Mouse (Mus musculus) stomach, embryonic 16.5 days (tissue): ENCODE results near the gene H2al1h. TPM values are rescaled to one million over a fixed set of nuclear protein-coding genes. Genes with fewer than 3 reads are reported as not detected.

Experiments
- ATAC-seq: fragments of 200-750 bp; cut with Nextera tagmentation; 2 replicates; pipeline ENCODE4 v1.8.0; 2017; ENCODE audit warnings: moderate number of reproducible peaks, moderate TSS enrichment; ENCODE audit not compliant: insufficient read depth, low FRiP score
- H3K27ac ChIP-seq: fragments of 300-500 bp; sonication (generic); 2 replicates; pipeline ENCODE4 v1.5.1; 2014; ENCODE audit warnings: low read length
- H3K27me3 ChIP-seq: fragments of 300-500 bp; sonication (generic); 2 replicates; pipeline ENCODE4 v1.6.1; 2014; ENCODE audit warnings: low read length, control low read depth, mixed read lengths; ENCODE audit not compliant: control insufficient read depth, insufficient read depth
- H3K36me3 ChIP-seq: fragments of 300-500 bp; sonication (generic); 2 replicates; pipeline ENCODE4 v1.6.1; 2014; ENCODE audit warnings: low read length; ENCODE audit not compliant: control insufficient read depth, insufficient read depth
- H3K4me1 ChIP-seq: fragments of 300-500 bp; sonication (generic); 2 replicates; pipeline ENCODE4 v1.6.1; 2014; ENCODE audit warnings: low read length, control low read depth, mixed read lengths; ENCODE audit not compliant: control insufficient read depth, insufficient read depth
- H3K4me2 ChIP-seq: fragments of 300-500 bp; sonication (generic); 2 replicates; pipeline ENCODE4 v1.6.1; 2014; ENCODE audit warnings: low read depth, low read length, mixed read lengths
- H3K4me3 ChIP-seq: fragments of 300-500 bp; sonication (generic); replicated peaks from 2 replicates; pipeline ENCODE4 v1.5.1; 2014; ENCODE audit warnings: mild to moderate bottlenecking, low read length
- H3K9ac ChIP-seq: fragments of 300-500 bp; sonication (generic); 2 replicates; pipeline ENCODE4 v1.6.1; 2014; ENCODE audit warnings: low read length
- H3K9me3 ChIP-seq: fragments of 300-500 bp; sonication (generic); replicated peaks from 2 replicates; pipeline ENCODE4 v1.6.1; 2016; ENCODE audit warnings: low read length, control low read depth; ENCODE audit not compliant: control insufficient read depth
- WGBS: fragments of 180-500 bp; shearing (Covaris S2); extraction: QIAGEN DNeasy Blood & Tissue Kit; methylation state at CpG from one replicate; pipeline ENCODE4 v1.1.7; 2014; 5-methylcytosine and 5-hydroxymethylcytosine counted together
- polyA plus RNA-seq: library from polyadenylated mRNA; unstranded; fragments of >200 nt; fragmentation: Nextera tagmentation; extraction: Ambion mirVana; gene quantifications from 2 replicates; pipeline ENCODE4 v1.2.1, GENCODE M21; 2015

H2al1h gene
- polyA plus RNA-seq, 1 experiment from 2014 or later = not detected

- WGBS = 81% methylated on average over 2 of the region's 2 CpGs
- peaks cover 11% of the 10 kb centered on the region; the same call in 1 of the 2 replicates for H3K27me3 ChIP-seq
These were observed 40.0 kb downstream of the H2al1h start for GRCm38 (mm10) chrX:11361261-11361660.

GRCm38 (mm10) chrX:11363890-11364289, 42.6 kb downstream of the H2al1h start:
- Histone ChIP-seq H3K9me3 (no peaks in the 10 kb centered on the region), H3K27me3 (peaks cover 11% of the 10 kb centered on the region; the same call in 1 of the 2 replicates), H3K4me2 (no peak overlapping the region), H3K36me3 (no peaks in the 10 kb centered on the region), H3K27ac (no peak overlapping the region), H3K4me3 (no peak overlapping the region), H3K9ac (no peak overlapping the region), H3K4me1 (no peaks in the 10 kb centered on the region)
- WGBS = 70% methylated on average over 6 of the region's 6 CpGs
- no peak for ATAC-seq

More at GRCm38 (mm10) chrX:11361261-11361660, 40.0 kb downstream of the H2al1h start:
- Histone ChIP-seq H3K9ac (no peak overlapping the region), H3K4me2 (no peak overlapping the region), H3K27ac (no peak overlapping the region), H3K9me3 (no peaks in the 10 kb centered on the region), H3K4me3 (no peak overlapping the region), H3K36me3 (no peaks in the 10 kb centered on the region), H3K4me1 (no peaks in the 10 kb centered on the region)
- ATAC-seq = no peak

GRCm38 (mm10) chrX:11365151-11365550, 43.9 kb downstream of the H2al1h start:
- Histone ChIP-seq H3K4me2 (no peak overlapping the region), H3K4me3 (no peak overlapping the region), H3K27me3 (peaks cover 12% of the 10 kb centered on the region; the same call in 1 of the 2 replicates), H3K27ac (no peak overlapping the region), H3K36me3 (no peaks in the 10 kb centered on the region), H3K4me1 (no peaks in the 10 kb centered on the region), H3K9me3 (no peaks in the 10 kb centered on the region), H3K9ac (no peak overlapping the region)
- WGBS = 57% methylated on average over 12 of the region's 12 CpGs
- no peak for ATAC-seq

Other genes starting within 250 kb of the H2al1h start
- gene H2al1a, start 22.2 kb upstream of the H2al1h start, polyA plus RNA-seq = not detected in 2 replicates
- not detected in 2 replicates for gene H2al1b, start 19.1 kb upstream of the H2al1h start, polyA plus RNA-seq
- gene H2al1c, start 15.8 kb upstream of the H2al1h start, polyA plus RNA-seq = not detected in 2 replicates
- not detected in 2 replicates for gene H2al1d, start 12.7 kb upstream of the H2al1h start, polyA plus RNA-seq
- gene H2al1e, start 9.6 kb upstream of the H2al1h start, polyA plus RNA-seq = not detected in 2 replicates
- gene H2al1f, start 6.3 kb upstream of the H2al1h start, polyA plus RNA-seq = not detected in 2 replicates
- not detected in 2 replicates for gene H2al1g, start 3.2 kb upstream of the H2al1h start, polyA plus RNA-seq
- gene H2al1i, start 3.2 kb downstream of the H2al1h start, polyA plus RNA-seq = not detected in 2 replicates
- not detected in 2 replicates for gene H2al1j, start 6.3 kb downstream of the H2al1h start, polyA plus RNA-seq